Mouse (Mus musculus): Measurements from ENCODE around the gene Fam160a1.
A peak's percentile ranks its signal among the peaks of the same experiment; 100 is the strongest.

Fam160a1 gene

GRCm38 (mm10) chr3:85635126-85635419, 182.0 kb downstream of the Fam160a1 start:
- no peak for DNase-seq (ENCODE audit: low read depth, low spot score)

GRCm38 (mm10) chr3:85634389-85635125, 182.5 kb downstream of the Fam160a1 start:
- DNase-seq (ENCODE audit: low read depth, low spot score) = peak; percentile 43

DNA sequence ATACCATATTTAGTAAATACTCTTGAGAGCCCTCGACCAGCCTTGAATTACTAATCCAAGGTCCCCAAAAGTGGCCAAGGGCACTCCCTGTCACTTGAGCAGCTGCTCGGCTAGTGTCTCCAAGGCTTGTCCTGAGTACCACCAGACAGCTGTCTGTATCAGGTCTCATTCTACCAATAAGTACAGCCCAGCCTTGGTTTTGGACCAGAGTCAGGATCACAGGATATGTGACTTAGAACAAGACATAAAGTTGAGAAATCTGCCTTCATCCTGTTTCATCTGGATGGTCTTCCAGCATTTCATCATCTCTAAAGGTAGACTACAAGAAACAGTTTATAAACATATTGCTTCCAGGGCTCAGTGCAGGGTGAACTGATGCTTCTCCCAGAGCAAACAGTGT, 183.4 kb downstream of the Fam160a1 start:
- DNase-seq (ENCODE audit: low read depth, low spot score) = no peak

- DNase-seq (ENCODE audit: low read depth, low spot score) = no peak
Observed at GRCm38 (mm10) chr3:85629895-85630510, 187.1 kb downstream of the Fam160a1 start.

DNA sequence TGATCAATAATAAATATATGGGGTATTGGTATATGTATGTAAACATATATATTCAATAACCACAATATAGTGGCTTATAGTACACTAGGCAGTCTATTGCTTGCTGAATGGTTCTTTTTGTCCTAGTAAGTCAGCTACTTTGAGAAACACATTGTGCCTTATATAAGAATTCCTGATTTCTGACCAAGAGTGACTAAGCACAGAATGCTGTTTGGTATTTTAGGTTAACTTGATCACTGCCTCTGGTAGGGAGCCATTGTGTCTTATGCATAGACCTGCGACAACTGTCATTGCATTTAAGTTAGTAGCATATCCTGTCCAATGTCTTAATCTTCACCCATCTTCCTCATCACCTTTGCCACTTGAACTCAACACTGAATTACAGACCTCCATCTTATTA, 197.3 kb downstream of the Fam160a1 start:
- DNase-seq (ENCODE audit: low read depth, low spot score) = no peak

- no peak for DNase-seq (ENCODE audit: low read depth, low spot score)
Observed at GRCm38 (mm10) chr3:85619345-85619744, 197.7 kb downstream of the Fam160a1 start.

GRCm38 (mm10) chr3:85618885-85619284, 198.2 kb downstream of the Fam160a1 start:
- no peak for DNase-seq (ENCODE audit: low read depth, low spot score)

GRCm38 (mm10) chr3:85616389-85616788, 200.7 kb downstream of the Fam160a1 start:
- DNase-seq (ENCODE audit: low read depth, low spot score) = no peak
